Mouse (Mus musculus) embryo, embryonic 11 days (tissue): ENCODE measurements at regions not wholly inside any gene's neighbourhood (a gene's known extent, or its start where the extent isn't known, plus 50 kb on each side); places are given as distances from the start of the nearest gene placed in this dataset.
"Not testable (repeated sequence)": the region's sequence is repeated elsewhere in the genome, so short reads cannot be mapped to it uniquely, and the experiment has no call there.

ENCODE experiments used
- DNase-seq: peaks from one replicate; pipeline ENCODE4 v3.0.0-alpha.2; 2015

GRCm38 (mm10) chr3:9064266-9065031, 545.4 kb downstream of the Zfp704 start:
- DNase-seq, result peak; percentile 74

DNA sequence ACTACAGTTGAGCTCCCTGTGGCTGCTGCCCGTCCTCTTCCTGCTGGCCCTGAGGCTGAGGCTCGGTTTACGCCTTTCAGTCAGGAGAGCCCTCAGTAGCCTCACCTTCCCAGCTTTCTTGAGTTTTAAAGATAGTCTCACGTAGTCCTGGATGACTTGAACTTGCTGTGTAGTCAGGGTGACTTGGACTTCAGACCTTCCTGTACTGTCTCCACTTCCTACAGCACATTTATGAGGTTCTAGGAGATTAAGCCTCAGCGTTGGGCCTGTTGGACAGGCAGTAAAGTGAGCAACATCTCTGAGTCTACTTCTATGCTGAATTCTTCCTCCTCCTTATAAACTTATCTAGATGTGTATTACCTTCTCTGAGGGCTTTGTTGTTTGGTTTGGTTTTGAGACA, 546.2 kb downstream of the Zfp704 start:
- no peak for DNase-seq

- DNase-seq, result no peak
Observed at GRCm38 (mm10) chr3:9061396-9061795, 548.5 kb downstream of the Zfp704 start.

- DNase-seq, result not testable (repeated sequence)
Observed at GRCm38 (mm10) chr3:9057703-9058102, 552.2 kb downstream of the Zfp704 start.

- no peak for DNase-seq
Observed at GRCm38 (mm10) chr3:9056846-9057245, 553.0 kb downstream of the Zfp704 start.

DNA sequence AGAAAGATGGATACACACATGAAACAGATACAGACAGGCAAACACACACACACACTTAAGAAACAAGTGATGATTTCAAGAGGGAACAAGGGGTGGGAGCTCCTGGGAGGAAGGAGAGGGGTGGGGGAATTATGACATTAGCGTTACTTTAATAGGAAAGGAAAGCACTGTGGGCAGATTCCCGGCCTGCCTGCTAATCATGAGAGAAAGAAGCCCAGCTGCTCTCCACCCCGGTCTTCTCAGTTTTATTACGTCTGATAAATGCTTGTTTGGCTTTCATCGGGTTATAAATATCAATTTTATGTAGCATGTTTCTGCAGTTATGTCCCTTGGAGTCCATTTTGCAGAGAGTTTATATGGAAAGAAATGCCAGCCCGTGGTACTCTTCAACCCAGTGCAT, 554.1 kb downstream of the Zfp704 start:
- DNase-seq, result no peak
